Mouse (Mus musculus) testis, adult 2 months (tissue): Measurements from ENCODE around the gene Gm12216.

Source experiments
- CTCF ChIP-seq: fragments of 200-500 bp; IDR thresholded peaks from 2 replicates; pipeline ENCODE4 v1.5.1; 2012; ENCODE audit warnings: low read depth, mild to moderate bottlenecking, inconsistent platforms, low read length, moderate library complexity; ENCODE audit not compliant: control insufficient read depth, insufficient read depth, insufficient replicate concordance
- POLR2A ChIP-seq: fragments of 200-500 bp; IDR thresholded peaks from 2 replicates; pipeline ENCODE4 v1.6.1; 2012; ENCODE audit warnings: low read depth, mild to moderate bottlenecking, inconsistent platforms, low read length, moderate library complexity; ENCODE audit not compliant: control insufficient read depth

- no peak for TF ChIP-seq CTCF
- TF ChIP-seq POLR2A = no peak
Observed at GRCm38 (mm10) chr11:53773087-53773486, 86.0 kb downstream of the Gm12216 start, which contains the start of gene Gm17334.
